Mouse (Mus musculus) forebrain, embryonic 11.5 days (tissue): Measurements from ENCODE around the gene Olfr1087. TPM values are rescaled to one million over a fixed set of nuclear protein-coding genes. Genes with fewer than 3 reads are reported as not detected.
"Not testable (repeated sequence)": the region's sequence is repeated elsewhere in the genome, so short reads cannot be mapped to it uniquely, and the experiment has no call there.

ENCODE experiments used
- ATAC-seq: fragments of 200-750 bp; cut with Nextera tagmentation; replicated peaks from 2 replicates; pipeline ENCODE4 v1.8.0; 2017; ENCODE audit warnings: moderate TSS enrichment; ENCODE audit not compliant: low FRiP score
- DNase-seq: peaks from one replicate; pipeline ENCODE4 v3.0.0-alpha.2; 2017; ENCODE audit warnings: low spot score
- H3K27ac ChIP-seq: fragments of 300-500 bp; sonication (generic); 2 replicates; pipeline ENCODE4 v1.5.1; 2014; ENCODE audit warnings: low read depth, low read length
- H3K27me3 ChIP-seq: fragments of 300-500 bp; sonication (generic); 2 replicates; pipeline ENCODE4 v1.6.1; 2014; ENCODE audit warnings: mild to moderate bottlenecking, low read length, mixed read lengths; ENCODE audit not compliant: control insufficient read depth, insufficient read depth
- H3K36me3 ChIP-seq: fragments of 300-500 bp; sonication (generic); 2 replicates; pipeline ENCODE4 v1.6.1; 2014; ENCODE audit warnings: mild to moderate bottlenecking, low read length, moderate library complexity, mixed read lengths; ENCODE audit not compliant: control insufficient read depth, insufficient read depth
- H3K4me1 ChIP-seq: fragments of 300-500 bp; sonication (generic); replicated peaks from 2 replicates; pipeline ENCODE4 v1.6.1; 2014; ENCODE audit warnings: low read length, mixed read lengths; ENCODE audit not compliant: control insufficient read depth, insufficient read depth
- H3K4me2 ChIP-seq: fragments of 300-500 bp; sonication (generic); 2 replicates; pipeline ENCODE4 v1.6.1; 2014; ENCODE audit warnings: low read depth, mild to moderate bottlenecking, low read length, moderate library complexity, mixed read lengths; ENCODE audit not compliant: severe bottlenecking
- H3K4me3 ChIP-seq: fragments of 300-500 bp; sonication (generic); 2 replicates; pipeline ENCODE4 v1.5.1; 2014; ENCODE audit warnings: low read depth, low read length
- H3K9ac ChIP-seq: fragments of 300-500 bp; sonication (generic); 2 replicates; pipeline ENCODE4 v1.6.1; 2014; ENCODE audit warnings: low read length
- H3K9me3 ChIP-seq: fragments of 300-500 bp; sonication (generic); 2 replicates; pipeline ENCODE4 v1.6.1; 2016; ENCODE audit warnings: low read length, mixed read lengths; ENCODE audit not compliant: control insufficient read depth
- WGBS: fragments of 180-500 bp; shearing (Covaris S2); extraction: QIAGEN DNeasy Blood & Tissue Kit; methylation state at CpG from one replicate; pipeline ENCODE4 v1.1.7; 2014; 5-methylcytosine and 5-hydroxymethylcytosine counted together
- polyA plus RNA-seq: library from polyadenylated mRNA; unstranded; fragments of >200 nt; fragmentation: Nextera tagmentation; extraction: Ambion mirVana; gene quantifications from 2 replicates; pipeline ENCODE4 v1.2.1, GENCODE M21; 2014

Gene Olfr1087
- not detected in 2 replicates for polyA plus RNA-seq

DNA sequence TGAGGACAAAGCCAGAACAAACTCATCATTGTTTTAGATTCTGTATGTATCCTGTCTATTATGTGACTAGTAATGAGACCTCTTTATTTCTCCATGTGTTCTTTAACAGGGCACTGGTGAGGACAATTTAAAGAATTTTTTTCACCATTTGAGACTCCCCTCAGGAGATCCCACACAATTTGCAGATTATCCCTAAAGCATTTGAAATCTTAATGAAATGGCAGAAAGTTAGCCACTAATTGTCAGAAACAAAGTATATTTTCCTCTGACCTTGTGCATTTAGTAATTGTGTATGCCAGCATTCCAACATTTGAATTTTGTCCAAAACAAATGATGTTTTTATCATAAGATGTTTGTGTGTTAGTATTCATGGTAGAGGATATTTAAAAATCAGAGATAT is at the start of gene Olfr1087:
TSS of gene Olfr1087 (minus strand) at position 101 of the 400 bp plus-strand sequence.
- H3K27me3 ChIP-seq = no peaks in the 10 kb centered on the region
- H3K9ac ChIP-seq = no peak within 1 kb of the TSS
- H3K9me3 ChIP-seq = no peaks in the 10 kb centered on the region
- H3K36me3 ChIP-seq = no peaks in the 10 kb centered on the region
- ATAC-seq (no peak), DNase-seq (no peak)
- no peaks in the 10 kb centered on the region for H3K4me1 ChIP-seq
- no peak within 1 kb of the TSS for H3K4me2 ChIP-seq
- no peak within 1 kb of the TSS for H3K27ac ChIP-seq
- H3K4me3 ChIP-seq = no peak within 1 kb of the TSS

DNA sequence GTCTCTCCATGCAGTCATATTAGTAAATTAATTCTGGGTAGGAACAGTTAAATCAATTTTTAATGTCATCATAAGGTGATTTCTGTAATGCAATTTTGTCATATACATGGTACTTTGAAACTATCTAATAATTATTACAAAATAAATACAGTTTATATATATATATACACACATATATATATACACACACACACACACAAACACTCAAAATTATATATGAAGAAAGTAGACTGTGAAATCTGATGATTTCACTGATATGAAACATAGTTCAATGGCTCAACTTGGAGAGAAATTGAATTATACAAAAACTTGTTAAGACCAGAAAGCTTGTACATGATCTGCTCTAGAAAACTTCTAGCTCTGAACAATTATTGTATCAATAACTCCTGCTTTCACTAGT is 35.4 kb upstream of the Olfr1087 start, which contains the start of gene Olfr1089:
TSS of gene Olfr1089 (minus strand) at position 101 of the 400 bp plus-strand sequence.
- Histone ChIP-seq H3K9me3 (no peaks in the 10 kb centered on the region), H3K4me2 (no peak within 1 kb of the TSS), H3K27ac (no peak within 1 kb of the TSS), H3K27me3 (no peaks in the 10 kb centered on the region), H3K4me1 (no peaks in the 10 kb centered on the region), H3K36me3 (no peaks in the 10 kb centered on the region), H3K4me3 (no peak within 1 kb of the TSS), H3K9ac (no peak within 1 kb of the TSS)
- ATAC-seq (no peak), DNase-seq (no peak)

DNA sequence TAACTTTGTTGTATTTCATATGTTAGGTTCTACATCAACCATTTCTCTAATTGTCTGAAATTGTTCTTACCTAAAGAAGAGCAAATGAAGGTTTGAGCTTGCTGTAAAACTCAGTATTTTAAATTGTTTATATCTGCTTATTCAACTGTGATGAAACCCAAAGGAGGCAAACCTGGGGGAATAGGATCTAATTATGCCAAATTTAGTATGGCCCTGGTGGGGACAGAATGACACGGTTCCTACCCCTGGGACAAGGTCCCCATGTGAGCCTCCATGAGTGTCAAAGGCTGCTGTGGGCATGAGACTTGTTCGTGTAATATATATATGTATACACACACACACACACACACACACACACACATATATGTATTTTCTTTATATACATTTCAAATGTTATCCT is 18.2 kb downstream of the Olfr1087 start, which contains the start of gene Olfr1086:
TSS of gene Olfr1086 (minus strand) at position 101 of the 400 bp plus-strand sequence.
- Histone ChIP-seq H3K27ac (no peak within 1 kb of the TSS), H3K4me1 (no peaks in the 10 kb centered on the region), H3K4me2 (no peak within 1 kb of the TSS), H3K36me3 (no peaks in the 10 kb centered on the region), H3K4me3 (no peak within 1 kb of the TSS), H3K9me3 (no peaks in the 10 kb centered on the region), H3K27me3 (no peaks in the 10 kb centered on the region), H3K9ac (no peak within 1 kb of the TSS)
- DNase-seq (no peak), ATAC-seq (no peak)
- WGBS = 93% methylated on average over 2 of the region's 2 CpGs

DNA sequence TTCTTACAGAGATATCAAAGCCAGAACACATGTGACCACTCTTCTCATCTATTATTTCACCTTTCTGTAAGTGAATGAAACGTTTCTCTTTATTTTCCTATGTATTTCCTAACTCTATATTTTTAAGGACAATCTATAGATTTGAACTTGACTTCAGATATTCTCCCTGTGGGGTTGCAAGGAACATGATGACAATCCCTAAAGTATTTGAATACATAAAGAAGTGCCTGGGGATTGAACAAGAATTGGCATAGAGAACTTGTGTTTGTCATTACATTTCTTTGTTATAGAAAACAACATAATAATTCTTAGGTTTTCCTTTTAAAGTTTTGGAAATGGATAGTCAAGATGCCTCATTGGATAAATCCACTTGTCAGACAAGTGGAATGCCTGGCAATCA is 36.3 kb downstream of the Olfr1087 start, which contains the start of gene Olfr1085:
TSS of gene Olfr1085 (minus strand) at position 101 of the 400 bp plus-strand sequence.
- H3K9me3 ChIP-seq = no peaks in the 10 kb centered on the region
- H3K4me3 ChIP-seq = no peak within 1 kb of the TSS
- ATAC-seq (no peak), DNase-seq (no peak)
- H3K9ac ChIP-seq = no peak within 1 kb of the TSS
- H3K27ac ChIP-seq = no peak within 1 kb of the TSS
- no peaks in the 10 kb centered on the region for H3K27me3 ChIP-seq
- H3K4me2 ChIP-seq = no peak within 1 kb of the TSS
- 36% methylated on average over 1 of the region's 1 CpGs for WGBS
- H3K4me1 ChIP-seq = no peaks in the 10 kb centered on the region
- H3K36me3 ChIP-seq = no peaks in the 10 kb centered on the region

DNA sequence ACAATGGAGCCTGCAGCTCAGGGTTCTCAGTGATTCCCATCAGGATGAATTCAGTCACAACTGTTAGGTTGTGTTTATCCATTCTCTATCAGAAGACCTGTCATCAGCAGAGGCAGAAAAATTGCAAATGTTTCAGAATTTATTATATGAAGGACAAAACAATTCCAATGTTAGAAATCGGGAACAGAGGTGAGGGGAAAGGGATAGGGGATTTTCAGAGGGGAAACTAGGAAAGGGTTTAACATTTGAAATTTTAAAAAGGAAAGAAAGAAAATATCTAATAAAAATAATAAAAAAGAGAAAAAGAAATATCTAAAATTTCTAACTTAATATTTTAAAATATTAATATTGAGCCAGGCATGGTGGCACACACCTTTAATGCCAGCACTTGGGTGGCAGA is 58.6 kb downstream of the Olfr1087 start, which contains the start of gene Olfr1084:
TSS of gene Olfr1084 (minus strand) at position 101 of the 400 bp plus-strand sequence.
- not testable (repeated sequence) for H3K27ac ChIP-seq, H3K4me1 ChIP-seq, H3K4me2 ChIP-seq, H3K36me3 ChIP-seq, ATAC-seq, H3K9me3 ChIP-seq, H3K9ac ChIP-seq, H3K4me3 ChIP-seq, H3K27me3 ChIP-seq, DNase-seq
- WGBS = 86% methylated on average over 1 of the region's 1 CpGs

Other genes with a start within 250 kb of the Olfr1087 start
- gene Olfr1065, start 247.8 kb downstream of the Olfr1087 start, polyA plus RNA-seq = not detected in 2 replicates
- not detected in 2 replicates for gene Olfr1066, start 242.1 kb downstream of the Olfr1087 start, polyA plus RNA-seq
- gene Olfr228, start 211.0 kb downstream of the Olfr1087 start, polyA plus RNA-seq = not detected in 2 replicates
- gene Olfr1076, start 189.9 kb downstream of the Olfr1087 start, polyA plus RNA-seq = not detected in 2 replicates
- gene Olfr1079, start 155.9 kb downstream of the Olfr1087 start, polyA plus RNA-seq = not detected in 2 replicates
- not detected in 2 replicates for gene Olfr1080, start 140.2 kb downstream of the Olfr1087 start, polyA plus RNA-seq
- gene Olfr1082, start 99.4 kb downstream of the Olfr1087 start, polyA plus RNA-seq = not detected in 2 replicates
- gene Olfr1084, start 58.7 kb downstream of the Olfr1087 start, polyA plus RNA-seq = not detected in 2 replicates
- gene Olfr1085, start 36.4 kb downstream of the Olfr1087 start, polyA plus RNA-seq = not detected in 2 replicates
- gene Olfr1086, start 18.3 kb downstream of the Olfr1087 start, polyA plus RNA-seq = not detected in 2 replicates
- gene Olfr1089, start 35.3 kb upstream of the Olfr1087 start, polyA plus RNA-seq = not detected in 2 replicates
- gene Olfr1090, start 60.6 kb upstream of the Olfr1087 start, polyA plus RNA-seq = not detected in 2 replicates
- gene Olfr1093, start 84.1 kb upstream of the Olfr1087 start, polyA plus RNA-seq = not detected in 2 replicates
- not detected in 2 replicates for gene Olfr141, start 111.6 kb upstream of the Olfr1087 start, polyA plus RNA-seq
- gene Olfr1094, start 126.3 kb upstream of the Olfr1087 start, polyA plus RNA-seq = not detected in 2 replicates
- gene Olfr1095, start 153.3 kb upstream of the Olfr1087 start, polyA plus RNA-seq = not detected in 2 replicates
- gene Gm13723, start 176.4 kb upstream of the Olfr1087 start, polyA plus RNA-seq = not detected in 2 replicates
- not detected in 2 replicates for gene Olfr1097, start 193.8 kb upstream of the Olfr1087 start, polyA plus RNA-seq
- gene Olfr1098, start 226.2 kb upstream of the Olfr1087 start, polyA plus RNA-seq = not detected in 2 replicates